Mouse (Mus musculus): ENCODE results near the gene Mesd.

The Mesd gene

GRCm38 (mm10) chr7:83920241-83920640, 36.0 kb downstream of the Mesd start:
- no peak for DNase-seq

GRCm38 (mm10) chr7:83921637-83922036, 37.4 kb downstream of the Mesd start:
- DNase-seq: no peak

- no peak for DNase-seq
Measured at GRCm38 (mm10) chr7:83939017-83939721, 54.9 kb downstream of the Mesd start.

- DNase-seq: no peak
Measured at GRCm38 (mm10) chr7:83940136-83940535, 55.9 kb downstream of the Mesd start.

GRCm38 (mm10) chr7:83941701-83942101, 57.4 kb downstream of the Mesd start:
- DNase-seq: no peak

GRCm38 (mm10) chr7:83948743-83949142, 64.5 kb downstream of the Mesd start:
- DNase-seq: no peak

GRCm38 (mm10) chr7:83949662-83950061, 65.4 kb downstream of the Mesd start:
- DNase-seq: no peak

Measured in kidney, adult 8-10 months (tissue).